Mouse (Mus musculus): ENCODE measurements around the gene C77080.
A peak's percentile ranks its signal among the peaks of the same experiment; 100 is the strongest.

Gene C77080

GRCm38 (mm10) chr4:129266821-129267220 is 5.6 kb upstream of the C77080 start:
- DNase-seq (ENCODE audit: low spot score) = no peak

- no peak for DNase-seq (ENCODE audit: low spot score)
Measured at GRCm38 (mm10) chr4:129266191-129266590, 5.0 kb upstream of the C77080 start.

GRCm38 (mm10) chr4:129263225-129264021 is 2.2 kb upstream of the C77080 start:
- DNase-seq (ENCODE audit: low spot score) = no peak

- DNase-seq (ENCODE audit: low spot score) = no peak
Measured at GRCm38 (mm10) chr4:129260678-129261077, 526 bp downstream of the C77080 start.

GRCm38 (mm10) chr4:129259101-129259500 is 2.1 kb downstream of the C77080 start:
- no peak for DNase-seq (ENCODE audit: low spot score)

- no peak for DNase-seq (ENCODE audit: low spot score)
Measured at GRCm38 (mm10) chr4:129256450-129257380, 4.5 kb downstream of the C77080 start.

GRCm38 (mm10) chr4:129254571-129254970 is 6.6 kb downstream of the C77080 start:
- no peak for DNase-seq (ENCODE audit: low spot score)

GRCm38 (mm10) chr4:129252492-129252891 is 8.7 kb downstream of the C77080 start:
- no peak for DNase-seq (ENCODE audit: low spot score)

- DNase-seq (ENCODE audit: low spot score) = no peak
Measured at GRCm38 (mm10) chr4:129251482-129252125, 9.6 kb downstream of the C77080 start.

GRCm38 (mm10) chr4:129250759-129251481 is 10.3 kb downstream of the C77080 start:
- no peak for DNase-seq (ENCODE audit: low spot score)

GRCm38 (mm10) chr4:129249288-129249687 is 11.9 kb downstream of the C77080 start:
- DNase-seq (ENCODE audit: low spot score) = no peak

GRCm38 (mm10) chr4:129248243-129248767 is 12.9 kb downstream of the C77080 start:
- no peak for DNase-seq (ENCODE audit: low spot score)

- no peak for DNase-seq (ENCODE audit: low spot score)
Measured at GRCm38 (mm10) chr4:129247381-129248242, 13.6 kb downstream of the C77080 start.

GRCm38 (mm10) chr4:129246360-129247301 is 14.6 kb downstream of the C77080 start:
- no peak for DNase-seq (ENCODE audit: low spot score)

- DNase-seq (ENCODE audit: low spot score) = no peak
Measured at GRCm38 (mm10) chr4:129244802-129245201, 16.4 kb downstream of the C77080 start.

GRCm38 (mm10) chr4:129242761-129243160 is 18.4 kb downstream of the C77080 start:
- DNase-seq (ENCODE audit: low spot score) = no peak

GRCm38 (mm10) chr4:129242327-129242726 is 18.9 kb downstream of the C77080 start:
- DNase-seq (ENCODE audit: low spot score) = no peak

GRCm38 (mm10) chr4:129241898-129242297 is 19.3 kb downstream of the C77080 start:
- no peak for DNase-seq (ENCODE audit: low spot score)

GRCm38 (mm10) chr4:129239075-129239474 is 22.1 kb downstream of the C77080 start:
- peak; percentile 62 for DNase-seq (ENCODE audit: low spot score)
